Mouse (Mus musculus): ENCODE data around the gene Gm42420.

- no peak for TF ChIP-seq CTCF (IDR thresholded peaks at IDR 0.05; ENCODE audit: borderline replicate concordance, insufficient read depth, low read length)
- TF ChIP-seq POLR2A (IDR thresholded peaks at IDR 0.05; ENCODE audit: low read depth, low read length): no peak
Observed at GRCm38 (mm10) chr6:39540563-39540962, 45.0 kb upstream of the Gm42420 start.
